Mouse (Mus musculus) megakaryocyte, embryonic 14.5 days (primary cell): ENCODE results near the gene Muc1. TPM values are rescaled to one million over a fixed set of nuclear protein-coding genes. Genes with fewer than 3 reads are reported as not detected.
A peak's percentile ranks its signal among the peaks of the same experiment; 100 is the strongest.

Experiments
- H3K27me3 ChIP-seq: replicated peaks from 2 replicates; pipeline ENCODE3; 2012; ENCODE audit warnings: inconsistent platforms
- H3K36me3 ChIP-seq: replicated peaks from 2 replicates; pipeline ENCODE3; 2012; ENCODE audit warnings: low read length, inconsistent platforms, mixed read lengths
- H3K4me1 ChIP-seq: 2 replicates; pipeline ENCODE4 v1.6.1; 2012; ENCODE audit warnings: inconsistent platforms
- H3K4me3 ChIP-seq: replicated peaks from 2 replicates; pipeline ENCODE3; 2012; ENCODE audit warnings: moderate library complexity, mild to moderate bottlenecking, inconsistent platforms
- H3K9me3 ChIP-seq: 2 replicates; pipeline ENCODE4 v1.6.1; 2012; ENCODE audit warnings: inconsistent platforms
- FLI1 ChIP-seq: IDR thresholded peaks from 2 replicates; pipeline ENCODE4 v1.6.1; 2012; ENCODE audit warnings: low read length, inconsistent platforms, mixed read lengths
- GATA1 ChIP-seq: IDR thresholded peaks from 3 replicates; pipeline ENCODE4 v1.6.1; 2012; ENCODE audit warnings: mixed read lengths, low read length, inconsistent platforms, borderline replicate concordance
- polyA plus RNA-seq: library from polyadenylated mRNA; stranded (reverse); fragments of >175 nt; gene quantifications from 2 replicates; pipeline ENCODE4 v1.2.3, GENCODE M21; 2012; ENCODE audit warnings: low replicate concordance; ENCODE audit not compliant: insufficient read depth

Muc1 gene
- 0.29 and 1.2 TPM in 2 replicates for polyA plus RNA-seq

GRCm38 (mm10) chr3:89228836-89229235 lies at the start of gene Muc1:
Gene Muc1, plus strand, starts transcription at chr3:89229057.
- TF ChIP-seq GATA1 (no peak), FLI1 (no peak)
- H3K27me3 ChIP-seq, result peaks cover 67% of the 10 kb centered on the region

GRCm38 (mm10) chr3:89181749-89182500 lies 46.9 kb upstream of the Muc1 start:
- no peaks in the 10 kb centered on the region for H3K27me3 ChIP-seq
- peak overlapping the region; percentile 28 for H3K4me3 ChIP-seq
- H3K9me3 ChIP-seq, result no peaks in the 10 kb centered on the region
- TF ChIP-seq FLI1 (no peak), GATA1 (no peak)
- H3K4me1 ChIP-seq, result peaks cover 69% of the 10 kb centered on the region
- peaks cover 64% of the 10 kb centered on the region for H3K36me3 ChIP-seq

More at GRCm38 (mm10) chr3:89228836-89229235, at the start of gene Muc1:
- Histone ChIP-seq H3K36me3 (no peaks in the 10 kb centered on the region), H3K4me3 (peak within 1 kb of the TSS; percentile 90), H3K4me1 (peaks cover 71% of the 10 kb centered on the region), H3K9me3 (no peaks in the 10 kb centered on the region)

- peaks cover 74% of the 10 kb centered on the region for H3K4me1 ChIP-seq
- peaks cover 71% of the 10 kb centered on the region for H3K36me3 ChIP-seq
- no peaks in the 10 kb centered on the region for H3K9me3 ChIP-seq
- no peak for TF ChIP-seq GATA1
- no peak for TF ChIP-seq FLI1
- peak overlapping the region; percentile 93 for H3K4me3 ChIP-seq
- no peaks in the 10 kb centered on the region for H3K27me3 ChIP-seq
Measured at GRCm38 (mm10) chr3:89182531-89183057, 46.3 kb upstream of the Muc1 start.

GRCm38 (mm10) chr3:89183058-89183958 lies 45.5 kb upstream of the Muc1 start, which contains the start of gene Fam189b:
Gene Fam189b, plus strand, starts transcription at chr3:89183143.
- Histone ChIP-seq H3K4me3 (peak within 1 kb of the TSS; percentile 93), H3K36me3 (peaks cover 78% of the 10 kb centered on the region), H3K4me1 (peaks cover 75% of the 10 kb centered on the region), H3K9me3 (no peaks in the 10 kb centered on the region), H3K27me3 (no peaks in the 10 kb centered on the region)
- TF ChIP-seq GATA1, result no peak
- no peak for TF ChIP-seq FLI1

GRCm38 (mm10) chr3:89183959-89184315 lies 44.9 kb upstream of the Muc1 start:
- Histone ChIP-seq H3K4me1 (peaks cover 74% of the 10 kb centered on the region), H3K36me3 (peaks cover 81% of the 10 kb centered on the region), H3K4me3 (peak overlapping the region; percentile 93), H3K9me3 (no peaks in the 10 kb centered on the region), H3K27me3 (no peaks in the 10 kb centered on the region)
- TF ChIP-seq GATA1 (no peak), FLI1 (no peak)

GRCm38 (mm10) chr3:89187197-89187596 lies 41.7 kb upstream of the Muc1 start:
- Histone ChIP-seq H3K9me3 (no peaks in the 10 kb centered on the region), H3K27me3 (no peaks in the 10 kb centered on the region), H3K4me1 (peaks cover 78% of the 10 kb centered on the region), H3K36me3 (peaks cover 48% of the 10 kb centered on the region), H3K4me3 (peak overlapping the region; percentile 50)
- TF ChIP-seq GATA1 (no peak), FLI1 (no peak)

- no peak for TF ChIP-seq FLI1
- TF ChIP-seq GATA1, result no peak
- peaks cover 71% of the 10 kb centered on the region for H3K4me1 ChIP-seq
- H3K27me3 ChIP-seq, result no peaks in the 10 kb centered on the region
- peak overlapping the region; percentile 8 for H3K4me3 ChIP-seq
- H3K36me3 ChIP-seq, result peaks cover 41% of the 10 kb centered on the region
- no peaks in the 10 kb centered on the region for H3K9me3 ChIP-seq
Measured at GRCm38 (mm10) chr3:89187690-89188477, 41.0 kb upstream of the Muc1 start.

- no peaks in the 10 kb centered on the region for H3K9me3 ChIP-seq
- TF ChIP-seq FLI1, result no peak
- TF ChIP-seq GATA1, result no peak
- H3K4me3 ChIP-seq, result no peak overlapping the region
- peaks cover 66% of the 10 kb centered on the region for H3K4me1 ChIP-seq
- H3K27me3 ChIP-seq, result no peaks in the 10 kb centered on the region
- H3K36me3 ChIP-seq, result peaks cover 35% of the 10 kb centered on the region
Measured at GRCm38 (mm10) chr3:89188478-89188875, 40.4 kb upstream of the Muc1 start.

GRCm38 (mm10) chr3:89190436-89190835 lies 38.4 kb upstream of the Muc1 start:
- TF ChIP-seq FLI1 (no peak), GATA1 (no peak)
- peaks cover 29% of the 10 kb centered on the region for H3K36me3 ChIP-seq
- no peaks in the 10 kb centered on the region for H3K27me3 ChIP-seq
- no peak overlapping the region for H3K4me3 ChIP-seq
- H3K9me3 ChIP-seq, result no peaks in the 10 kb centered on the region
- peaks cover 53% of the 10 kb centered on the region for H3K4me1 ChIP-seq
